Mouse (Mus musculus) heart, postnatal 0 days (tissue): ENCODE measurements around the gene Traf1. TPM values are rescaled to one million over a fixed set of nuclear protein-coding genes. Genes with fewer than 3 reads are reported as not detected.

ENCODE experiments used
- ATAC-seq: fragments of 200-750 bp; cut with Nextera tagmentation; 2 replicates; pipeline ENCODE4 v1.8.0; 2017; ENCODE audit warnings: low read depth, moderate number of reproducible peaks, moderate library complexity; ENCODE audit not compliant: insufficient read depth
- DNase-seq: peaks from one replicate; pipeline ENCODE4 v3.0.0-alpha.2; 2016; ENCODE audit warnings: low spot score
- H3K27ac ChIP-seq: fragments of 300-500 bp; sonication (generic); 2 replicates; pipeline ENCODE4 v1.5.1; 2014; ENCODE audit warnings: low read depth, mild to moderate bottlenecking
- H3K27me3 ChIP-seq: fragments of 300-500 bp; sonication (generic); 2 replicates; pipeline ENCODE4 v1.6.1; 2014; ENCODE audit warnings: low read length, mixed read lengths; ENCODE audit not compliant: control insufficient read depth, insufficient read depth
- H3K36me3 ChIP-seq: fragments of 300-500 bp; sonication (generic); replicated peaks from 2 replicates; pipeline ENCODE4 v1.6.1; 2014; ENCODE audit warnings: low read length, mixed read lengths; ENCODE audit not compliant: control insufficient read depth, insufficient read depth
- H3K4me1 ChIP-seq: fragments of 300-500 bp; sonication (generic); 2 replicates; pipeline ENCODE4 v1.6.1; 2014; ENCODE audit warnings: antibody characterized with exemption; ENCODE audit not compliant: control insufficient read depth, insufficient read depth
- H3K4me2 ChIP-seq: fragments of 300-500 bp; sonication (generic); 2 replicates; pipeline ENCODE4 v1.6.1; 2014; ENCODE audit warnings: low read depth, mild to moderate bottlenecking, low read length, moderate library complexity
- H3K4me3 ChIP-seq: fragments of 300-500 bp; sonication (generic); 2 replicates; pipeline ENCODE4 v1.5.1; 2014; ENCODE audit warnings: low read depth, low read length
- H3K9ac ChIP-seq: fragments of 300-500 bp; sonication (generic); replicated peaks from 2 replicates; pipeline ENCODE4 v1.6.1; 2014; ENCODE audit warnings: low read depth, low read length, mixed read lengths
- H3K9me3 ChIP-seq: fragments of 300-500 bp; sonication (generic); replicated peaks from 2 replicates; pipeline ENCODE4 v1.6.1; 2016; ENCODE audit warnings: low read length; ENCODE audit not compliant: control insufficient read depth
- CTCF ChIP-seq: IDR thresholded peaks from 2 replicates; pipeline ENCODE4 v1.5.1; 2016; ENCODE audit warnings: antibody characterized with exemption, control low read depth, low read depth
- EP300 ChIP-seq: IDR thresholded peaks from 2 replicates; pipeline ENCODE4 v1.6.1; 2016; ENCODE audit warnings: antibody characterized with exemption, low read depth
- WGBS: fragments of 180-500 bp; shearing (Covaris S2); extraction: QIAGEN DNeasy Blood & Tissue Kit; methylation state at CpG from one replicate; pipeline ENCODE4 v1.1.7; 2014; 5-methylcytosine and 5-hydroxymethylcytosine counted together
- polyA plus RNA-seq: library from polyadenylated mRNA; unstranded; fragments of >200 nt; fragmentation: Nextera tagmentation; extraction: Ambion mirVana; gene quantifications from 2 replicates; pipeline ENCODE4 v1.2.1, GENCODE M21; 2015
- total RNA-seq: library from RNA; depleted of rRNA; stranded (reverse); fragments of >200 nt; gene quantifications from 2 replicates; pipeline ENCODE4 v1.2.3, GENCODE M21; 2014; ENCODE audit warnings: low replicate concordance

Traf1 gene
- total and polyA plus RNA-seq, 2 experiments from 2014 or later = 0.23 to 1.1 TPM

- WGBS = 69% methylated on average over 8 of the region's 8 CpGs
- no peak overlapping the region for H3K4me3 ChIP-seq
- no peaks in the 10 kb centered on the region for H3K9me3 ChIP-seq
- TF ChIP-seq CTCF (no peak), EP300 (no peak)
- no peak overlapping the region for H3K4me2 ChIP-seq
- H3K9ac ChIP-seq = no peak overlapping the region
- ATAC-seq = no peak
- H3K4me1 ChIP-seq = peaks cover 8% of the 10 kb centered on the region
- no peak for DNase-seq
- no peaks in the 10 kb centered on the region for H3K27me3 ChIP-seq
- H3K36me3 ChIP-seq = no peaks in the 10 kb centered on the region
- no peak overlapping the region for H3K27ac ChIP-seq
Measured at GRCm38 (mm10) chr2:34965806-34966205, 4.2 kb upstream of the Traf1 start.

GRCm38 (mm10) chr2:34965293-34965692, 3.7 kb upstream of the Traf1 start:
- Histone ChIP-seq H3K4me2 (no peak overlapping the region), H3K27me3 (no peaks in the 10 kb centered on the region), H3K9me3 (no peaks in the 10 kb centered on the region), H3K36me3 (no peaks in the 10 kb centered on the region), H3K4me3 (no peak overlapping the region), H3K9ac (no peak overlapping the region), H3K4me1 (peaks cover 8% of the 10 kb centered on the region), H3K27ac (no peak overlapping the region)
- TF ChIP-seq EP300 (no peak), CTCF (no peak)
- 36% methylated on average over 9 of the region's 9 CpGs for WGBS
- DNase-seq (no peak), ATAC-seq (no peak)

- DNase-seq (no peak), ATAC-seq (no peak)
- WGBS = 78% methylated on average over 9 of the region's 9 CpGs
- Histone ChIP-seq H3K4me2 (no peak overlapping the region), H3K9me3 (no peaks in the 10 kb centered on the region), H3K27me3 (no peaks in the 10 kb centered on the region), H3K4me3 (no peak overlapping the region), H3K4me1 (peaks cover 8% of the 10 kb centered on the region), H3K9ac (no peak overlapping the region), H3K36me3 (no peaks in the 10 kb centered on the region), H3K27ac (no peak overlapping the region)
- no peak for TF ChIP-seq CTCF
- TF ChIP-seq EP300 = no peak
Measured at GRCm38 (mm10) chr2:34964651-34965050, 3.1 kb upstream of the Traf1 start.

- Histone ChIP-seq H3K36me3 (no peaks in the 10 kb centered on the region), H3K9me3 (no peaks in the 10 kb centered on the region), H3K4me3 (no peak overlapping the region), H3K9ac (no peak overlapping the region), H3K27me3 (no peaks in the 10 kb centered on the region), H3K27ac (peak overlapping the region; percentile 44; the same call in 1 of the 2 replicates), H3K4me1 (peaks cover 8% of the 10 kb centered on the region), H3K4me2 (no peak overlapping the region)
- WGBS = 91% methylated on average over 6 of the region's 6 CpGs
- DNase-seq (no peak), ATAC-seq (no peak)
- no peak for TF ChIP-seq EP300
- no peak for TF ChIP-seq CTCF
Measured at GRCm38 (mm10) chr2:34964230-34964629, 2.7 kb upstream of the Traf1 start.

- Histone ChIP-seq H3K9me3 (no peaks in the 10 kb centered on the region), H3K4me3 (no peak overlapping the region), H3K36me3 (no peaks in the 10 kb centered on the region), H3K4me1 (peaks cover 8% of the 10 kb centered on the region), H3K9ac (no peak overlapping the region), H3K27me3 (no peaks in the 10 kb centered on the region), H3K4me2 (no peak overlapping the region), H3K27ac (peak overlapping the region; percentile 23; the same call in 1 of the 2 replicates)
- no peak for ATAC-seq
- no peak for DNase-seq
- TF ChIP-seq EP300 (no peak), CTCF (no peak)
- 69% methylated on average over 13 of the region's 13 CpGs for WGBS
Measured at GRCm38 (mm10) chr2:34963371-34963956, 1.9 kb upstream of the Traf1 start.

GRCm38 (mm10) chr2:34962893-34963292, 1.3 kb upstream of the Traf1 start:
- no peak overlapping the region for H3K4me3 ChIP-seq
- no peak overlapping the region for H3K4me2 ChIP-seq
- no peak for DNase-seq
- no peaks in the 10 kb centered on the region for H3K27me3 ChIP-seq
- peaks cover 8% of the 10 kb centered on the region for H3K4me1 ChIP-seq
- H3K9me3 ChIP-seq = no peaks in the 10 kb centered on the region
- 66% methylated on average over 9 of the region's 9 CpGs for WGBS
- H3K36me3 ChIP-seq = no peaks in the 10 kb centered on the region
- no peak for TF ChIP-seq EP300
- no peak for TF ChIP-seq CTCF
- peak overlapping the region; percentile 23; the same call in 1 of the 2 replicates for H3K27ac ChIP-seq
- H3K9ac ChIP-seq = no peak overlapping the region
- ATAC-seq = no peak
